Comparison of ENCODE assay signal across 7 mouse cellular contexts in the genomic region with DNA sequence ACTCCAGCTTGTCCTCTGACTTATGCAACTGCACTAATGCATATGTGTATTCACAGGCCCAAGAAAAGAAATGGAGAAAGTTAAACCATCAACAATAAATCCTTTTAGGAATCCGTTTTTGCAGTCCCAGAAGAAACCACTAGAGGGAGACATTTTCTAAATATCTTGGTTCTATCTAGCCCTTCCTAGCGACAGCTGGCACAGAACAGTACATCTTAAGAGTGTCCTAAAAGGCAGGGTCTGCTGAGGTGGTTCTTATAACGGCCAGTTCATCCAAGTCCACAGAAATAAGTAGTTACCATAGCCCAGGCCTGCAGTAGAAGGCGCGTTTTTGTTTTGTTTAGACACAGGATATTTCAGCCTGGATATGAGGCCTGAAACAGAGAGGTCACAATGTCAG. TPM values are rescaled to one million over a fixed set of nuclear protein-coding genes. Genes with fewer than 3 reads are reported as not detected.
DNase-seq lines count a peak whose midpoint lies in the region; ATAC-seq and TF ChIP-seq lines count a peak whose summit lies in the region.

No protein-coding gene starts in this region.

- ATAC-seq in common myeloid progenitor, adult 5-6 weeks (replicated peaks; ENCODE audit: low read depth, poor library complexity, severe bottlenecking): peak; percentile 72
- ATAC-seq in neutrophil, adult 5-6 weeks (ENCODE audit: extremely low read depth, insufficient number of reproducible peaks, low FRiP score, poor library complexity, severe bottlenecking): peak; percentile 46; the same call in 1 of the 2 replicates

- H3K4me1 ChIP-seq in E14TG2a.4 (replicated peaks; ENCODE audit: low read depth, low read length): no peaks in the 10 kb centered on the region

- H3K4me3 ChIP-seq in E14TG2a.4 (replicated peaks; ENCODE audit: low read length): no peak overlapping the region

- DNase-seq in layer of hippocampus, adult 11-12 months (ENCODE audit: low spot score): peak; percentile 33
- DNase-seq in layer of hippocampus, postnatal 36 days: no peak
- DNase-seq in B cell, adult 2 months: peak; percentile 54 to 55
- peak; percentile 4 to 29 for DNase-seq in kidney, postnatal 36 days

- no peaks in the 10 kb centered on the region for H3K36me3 ChIP-seq in E14TG2a.4 (ENCODE audit: insufficient read depth, low read length)

- no peaks in the 10 kb centered on the region for H3K9me3 ChIP-seq in E14TG2a.4 (ENCODE audit: low read length)

- TF ChIP-seq CTCF in E14TG2a.4 (conservative IDR thresholded peaks at IDR 0.05; ENCODE audit: low read length): peak; percentile 72

- H3K27me3 ChIP-seq in E14TG2a.4 (ENCODE audit: insufficient read depth, low read length): no peaks in the 10 kb centered on the region

RNA-seq across cellular contexts. Expression of gene Timm8a1, which starts 9.2 kb away (rescaled TPM):
- total RNA-seq in layer of hippocampus, postnatal 36 days (2021): 10 to 100 TPM; 19.3 to 19.7 TPM
- total RNA-seq in common myeloid progenitor, adult 5-6 weeks (2017): 154 and 173 TPM in 2 replicates
- 15.0 and 17.5 TPM in 2 replicates for total RNA-seq in neutrophil, adult 5-6 weeks (2017)

RNA-seq across cellular contexts. Expression of gene Btk, which starts 32.5 kb away (rescaled TPM):
- total RNA-seq in layer of hippocampus, postnatal 36 days (2021): under 1 TPM; 0.63 to 0.65 TPM
- 84.5 and 111 TPM in 2 replicates for total RNA-seq in common myeloid progenitor, adult 5-6 weeks (2017)
- 112 and 115 TPM in 2 replicates for total RNA-seq in neutrophil, adult 5-6 weeks (2017)

RNA-seq across cellular contexts. Expression of gene Rpl36a, which starts 34.6 kb away (rescaled TPM):
- 100 to 1,000 TPM; 147 TPM for total RNA-seq in layer of hippocampus, postnatal 36 days (2021)
- 6,063 and 10,653 TPM in 2 replicates for total RNA-seq in common myeloid progenitor, adult 5-6 weeks (2017)
- 857 and 908 TPM in 2 replicates for total RNA-seq in neutrophil, adult 5-6 weeks (2017)

RNA-seq across cellular contexts. Expression of gene Gla, which starts 50.0 kb away (rescaled TPM):
- 1 to 10 TPM; 7.4 to 8.9 TPM for total RNA-seq in layer of hippocampus, postnatal 36 days (2021)
- total RNA-seq in common myeloid progenitor, adult 5-6 weeks (2017): 7.4 and 9.5 TPM in 2 replicates
- total RNA-seq in neutrophil, adult 5-6 weeks (2017): 11.0 and 15.0 TPM in 2 replicates

RNA-seq across cellular contexts. Expression of gene Hnrnph2, which starts 50.1 kb away (rescaled TPM):
- total RNA-seq in layer of hippocampus, postnatal 36 days (2021): 100 to 1,000 TPM; 148 to 160 TPM
- 169 and 185 TPM in 2 replicates for total RNA-seq in common myeloid progenitor, adult 5-6 weeks (2017)
- 201 and 219 TPM in 2 replicates for total RNA-seq in neutrophil, adult 5-6 weeks (2017)

Comparison
In these comparisons a context has a peak if more than half of its experiments do, and no peak if none do; other contexts are left out.
1. DNase-seq: peak in layer of hippocampus, adult 11-12 months (single experiment), B cell, adult 2 months (2 of 2) and kidney, postnatal 36 days (2 of 2); none in layer of hippocampus, postnatal 36 days (0 of 2).
2. RNA of gene Btk, which starts 32.5 kb away (total RNA-seq): 112 to 115 TPM in neutrophil, adult 5-6 weeks and 84.5 to 111 TPM in common myeloid progenitor, adult 5-6 weeks; 0.63 to 0.65 TPM in layer of hippocampus, postnatal 36 days; every median in the first group is over 10 times any median in the second.